Mouse (Mus musculus): Measurements from ENCODE around the gene Hoxc9.

Gene Hoxc9

GRCm38 (mm10) chr15:103027266-103028235 lies 51.3 kb downstream of the Hoxc9 start:
- no peak for DNase-seq

GRCm38 (mm10) chr15:103028916-103029512 lies 52.8 kb downstream of the Hoxc9 start:
- no peak for DNase-seq

- no peak for DNase-seq
Observed at GRCm38 (mm10) chr15:103030142-103030541, 53.9 kb downstream of the Hoxc9 start.

GRCm38 (mm10) chr15:103032167-103032566 lies 55.9 kb downstream of the Hoxc9 start:
- no peak for DNase-seq

- no peak for DNase-seq
Observed at GRCm38 (mm10) chr15:103032646-103033575, 56.7 kb downstream of the Hoxc9 start.

DNA sequence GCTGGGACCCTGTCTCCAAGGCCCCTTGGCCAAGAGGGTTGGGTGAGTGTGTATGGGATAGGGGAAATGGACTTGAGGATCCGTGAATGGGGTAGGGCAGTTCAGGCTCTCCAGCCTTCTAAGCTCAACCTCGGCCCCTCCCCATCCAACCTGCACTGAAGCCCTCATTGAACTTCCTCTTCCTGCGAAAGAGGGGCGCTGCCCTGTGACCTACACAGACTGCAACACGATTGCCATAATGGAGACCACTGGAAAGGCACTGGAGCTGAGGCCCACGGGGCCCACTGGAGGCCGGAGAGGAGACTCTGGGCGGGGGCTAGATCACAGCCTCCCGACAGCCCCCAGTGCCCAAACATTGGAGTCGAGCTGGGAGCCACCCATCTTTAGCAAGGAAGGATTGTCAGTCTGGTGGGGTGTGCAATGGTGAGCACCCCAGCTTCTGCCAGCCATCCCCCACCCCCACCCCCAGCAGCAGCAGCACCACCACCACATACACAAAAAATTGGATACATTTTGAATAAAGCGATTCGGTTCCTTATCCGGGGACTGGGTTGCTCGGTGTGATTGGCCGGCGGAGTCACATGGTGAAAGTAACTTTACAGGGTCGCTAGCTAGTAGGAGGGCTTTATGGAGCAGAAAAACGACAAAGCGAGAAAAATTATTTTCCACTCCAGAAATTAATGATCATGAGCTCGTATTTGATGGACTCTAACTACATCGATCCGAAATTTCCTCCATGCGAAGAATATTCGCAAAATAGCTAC lies 58.0 kb downstream of the Hoxc9 start:
- peak in 1 of 2 experiments; percentile 51 for DNase-seq
